Mouse (Mus musculus): ENCODE measurements around the gene Wdr4. TPM values are rescaled to one million over a fixed set of nuclear protein-coding genes. Genes with fewer than 3 reads are reported as not detected.
"Not testable (repeated sequence)": the region's sequence is repeated elsewhere in the genome, so short reads cannot be mapped to it uniquely, and the experiment has no call there.

The Wdr4 gene
- total and polyA plus RNA-seq, 2 experiments = 12.9 to 27.8 TPM

DNA sequence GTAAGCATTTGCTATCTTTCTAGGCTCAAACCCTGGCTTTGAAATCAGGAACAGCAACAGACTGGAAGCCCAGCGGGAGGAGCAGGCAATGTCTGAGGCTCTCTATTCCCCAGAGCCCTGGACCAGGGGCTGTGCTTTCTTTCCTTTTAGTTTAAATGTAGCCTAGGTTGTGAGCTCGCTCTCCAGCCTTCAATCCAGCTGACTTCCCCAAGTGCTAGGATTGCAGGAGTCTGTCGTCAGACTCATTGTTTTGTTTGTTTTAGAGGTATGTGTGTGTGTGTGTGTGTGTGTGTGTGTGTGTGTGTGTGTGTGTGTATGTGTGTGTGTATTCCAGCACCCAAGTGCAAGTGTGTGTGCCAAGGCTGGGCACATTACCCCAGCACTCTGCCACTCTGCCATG is 20.3 kb upstream of the Wdr4 start:
- TF ChIP-seq POLR2A (IDR thresholded peaks at IDR 0.05; ENCODE audit: extremely low read depth, insufficient read depth, low read length) (no peak), CTCF (IDR thresholded peaks at IDR 0.05; ENCODE audit: low read depth, low read length) (no peak)
- no peaks in the 10 kb centered on the region for H3K79me2 ChIP-seq (ENCODE audit: control insufficient read depth, insufficient read depth, low read length)
- H3K4me1 ChIP-seq (ENCODE audit: control insufficient read depth, insufficient read depth, low read length) = peaks cover 3% of the 10 kb centered on the region; the same call in 1 of the 2 replicates
- DNase-seq (ENCODE audit: extremely low read depth, low read depth, low spot score) = no peak
- H3K36me3 ChIP-seq (ENCODE audit: control insufficient read depth, insufficient read depth, low read length) = no peaks in the 10 kb centered on the region
- no peak overlapping the region for H3K9ac ChIP-seq (ENCODE audit: low read depth, low read length)
- H3K4me3 ChIP-seq (ENCODE audit: insufficient read depth, low read depth, low read length) = no peak overlapping the region
- H3K27ac ChIP-seq (replicated peaks; ENCODE audit: insufficient read depth, low read depth, low read length) = no peak overlapping the region
- 67% methylated on average over 3 of the region's 3 CpGs for WGBS
- H3K27me3 ChIP-seq (ENCODE audit: control insufficient read depth, insufficient read depth, low read length) = no peaks in the 10 kb centered on the region

DNA sequence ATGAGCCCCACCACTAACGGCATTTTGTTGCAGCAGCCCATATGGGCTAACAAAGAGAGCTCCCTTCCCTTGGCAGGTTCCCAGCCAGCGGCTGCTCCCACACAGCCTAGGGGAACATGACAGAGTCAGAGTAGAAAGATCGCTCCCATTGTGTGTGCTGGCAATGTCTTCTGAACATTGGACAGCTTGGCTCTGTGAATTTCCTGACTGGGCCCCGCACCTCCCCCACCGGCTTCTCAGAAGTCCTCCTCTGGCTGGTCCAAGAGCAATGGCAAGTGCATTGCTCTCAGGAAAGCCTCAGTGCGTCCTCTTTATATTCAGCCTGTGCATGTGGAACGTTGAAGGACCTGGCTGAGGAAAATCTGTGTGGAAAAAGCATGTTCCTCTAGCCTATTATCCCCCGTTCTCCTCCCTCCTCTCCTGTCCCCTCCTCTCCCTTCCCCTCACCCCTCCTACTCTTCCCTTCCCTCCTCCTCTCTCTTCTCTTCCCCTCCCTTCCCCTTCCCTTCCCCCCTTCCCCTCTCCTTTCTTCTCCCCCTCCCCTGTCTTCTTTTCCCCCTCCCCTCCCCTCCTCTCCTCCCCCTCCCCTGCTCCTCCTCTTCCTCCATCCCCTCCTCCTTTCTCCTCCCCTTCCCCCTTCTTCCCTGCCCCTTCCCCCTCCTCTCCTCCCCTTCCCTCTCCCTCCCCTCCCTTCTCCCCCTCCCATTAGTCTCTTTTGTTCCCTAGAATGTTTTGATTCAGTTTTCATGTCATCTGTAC is 16.3 kb upstream of the Wdr4 start:
- no peak overlapping the region for H3K9ac ChIP-seq (ENCODE audit: low read depth, low read length)
- no peaks in the 10 kb centered on the region for H3K27me3 ChIP-seq (ENCODE audit: control insufficient read depth, insufficient read depth, low read length)
- H3K4me3 ChIP-seq (ENCODE audit: insufficient read depth, low read depth, low read length) = no peak overlapping the region
- TF ChIP-seq POLR2A (IDR thresholded peaks at IDR 0.05; ENCODE audit: extremely low read depth, insufficient read depth, low read length) (no peak), CTCF (IDR thresholded peaks at IDR 0.05; ENCODE audit: low read depth, low read length) (no peak)
- H3K36me3 ChIP-seq (ENCODE audit: control insufficient read depth, insufficient read depth, low read length) = peaks cover 7% of the 10 kb centered on the region
- H3K4me1 ChIP-seq (ENCODE audit: control insufficient read depth, insufficient read depth, low read length) = peaks cover 3% of the 10 kb centered on the region; the same call in 1 of the 2 replicates
- H3K79me2 ChIP-seq (ENCODE audit: control insufficient read depth, insufficient read depth, low read length) = no peaks in the 10 kb centered on the region
- 36% methylated on average over 8 of the region's 8 CpGs for WGBS
- DNase-seq (ENCODE audit: extremely low read depth, low read depth, low spot score) = peak; percentile 23
- H3K27ac ChIP-seq (replicated peaks; ENCODE audit: insufficient read depth, low read depth, low read length) = no peak overlapping the region

DNA sequence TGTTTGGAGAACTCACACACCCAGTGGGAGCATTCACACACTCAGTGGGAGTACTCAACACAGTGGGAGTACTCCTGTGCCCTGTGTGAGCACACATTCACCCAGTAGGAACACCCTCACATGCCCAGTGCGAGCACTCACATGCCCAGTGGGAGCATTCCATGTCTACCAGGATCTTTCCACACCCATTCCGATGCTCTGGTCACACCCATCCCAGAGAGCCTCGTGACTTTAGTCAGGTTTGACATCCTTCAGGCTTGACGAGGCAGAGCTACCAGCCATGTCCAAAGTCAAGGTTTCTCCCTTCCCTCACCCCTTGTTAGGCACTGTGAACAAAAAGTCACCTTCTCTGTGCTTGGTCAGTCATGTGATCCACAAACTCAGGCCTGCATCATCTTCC is 15.6 kb upstream of the Wdr4 start:
- Histone ChIP-seq H3K79me2 (ENCODE audit: control insufficient read depth, insufficient read depth, low read length) (no peaks in the 10 kb centered on the region), H3K9ac (ENCODE audit: low read depth, low read length) (no peak overlapping the region), H3K27ac (replicated peaks; ENCODE audit: insufficient read depth, low read depth, low read length) (no peak overlapping the region), H3K27me3 (ENCODE audit: control insufficient read depth, insufficient read depth, low read length) (no peaks in the 10 kb centered on the region), H3K4me1 (ENCODE audit: control insufficient read depth, insufficient read depth, low read length) (peaks cover 3% of the 10 kb centered on the region; the same call in 1 of the 2 replicates), H3K36me3 (ENCODE audit: control insufficient read depth, insufficient read depth, low read length) (peaks cover 13% of the 10 kb centered on the region), H3K4me3 (ENCODE audit: insufficient read depth, low read depth, low read length) (no peak overlapping the region)
- WGBS = 86% methylated on average over 4 of the region's 4 CpGs
- DNase-seq (ENCODE audit: extremely low read depth, low read depth, low spot score) = no peak
- TF ChIP-seq POLR2A (IDR thresholded peaks at IDR 0.05; ENCODE audit: extremely low read depth, insufficient read depth, low read length) = no peak
- no peak for TF ChIP-seq CTCF (IDR thresholded peaks at IDR 0.05; ENCODE audit: low read depth, low read length)

DNA sequence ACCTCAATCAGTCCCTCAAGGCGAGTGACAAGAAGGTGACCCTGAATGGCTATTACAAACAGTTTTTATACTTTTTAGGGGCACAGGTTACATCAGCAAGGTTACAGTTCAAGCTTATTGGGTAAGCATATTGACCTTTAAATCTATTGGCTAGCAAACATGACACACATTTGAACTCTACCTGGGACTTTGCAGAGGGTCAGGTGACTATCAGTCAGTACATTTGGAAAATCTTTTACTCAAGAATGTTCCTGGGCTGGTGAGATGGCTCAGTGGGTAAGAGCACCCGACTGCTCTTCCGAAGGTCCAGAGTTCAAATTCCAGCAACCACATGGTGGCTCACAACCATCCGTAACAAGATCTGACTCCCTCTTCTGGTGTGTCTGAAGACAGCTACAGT is 12.6 kb upstream of the Wdr4 start:
- not testable (repeated sequence) for H3K9ac ChIP-seq (ENCODE audit: low read depth, low read length); H3K27me3 ChIP-seq (ENCODE audit: control insufficient read depth, insufficient read depth, low read length); H3K4me1 ChIP-seq (ENCODE audit: control insufficient read depth, insufficient read depth, low read length); H3K79me2 ChIP-seq (ENCODE audit: control insufficient read depth, insufficient read depth, low read length); H3K27ac ChIP-seq (replicated peaks; ENCODE audit: insufficient read depth, low read depth, low read length); H3K4me3 ChIP-seq (ENCODE audit: insufficient read depth, low read depth, low read length)
- WGBS = 69% methylated on average over 4 of the region's 4 CpGs
- peak; percentile 25 for DNase-seq (ENCODE audit: extremely low read depth, low read depth, low spot score)
- peaks cover 25% of the 10 kb centered on the region for H3K36me3 ChIP-seq (ENCODE audit: control insufficient read depth, insufficient read depth, low read length)

DNA sequence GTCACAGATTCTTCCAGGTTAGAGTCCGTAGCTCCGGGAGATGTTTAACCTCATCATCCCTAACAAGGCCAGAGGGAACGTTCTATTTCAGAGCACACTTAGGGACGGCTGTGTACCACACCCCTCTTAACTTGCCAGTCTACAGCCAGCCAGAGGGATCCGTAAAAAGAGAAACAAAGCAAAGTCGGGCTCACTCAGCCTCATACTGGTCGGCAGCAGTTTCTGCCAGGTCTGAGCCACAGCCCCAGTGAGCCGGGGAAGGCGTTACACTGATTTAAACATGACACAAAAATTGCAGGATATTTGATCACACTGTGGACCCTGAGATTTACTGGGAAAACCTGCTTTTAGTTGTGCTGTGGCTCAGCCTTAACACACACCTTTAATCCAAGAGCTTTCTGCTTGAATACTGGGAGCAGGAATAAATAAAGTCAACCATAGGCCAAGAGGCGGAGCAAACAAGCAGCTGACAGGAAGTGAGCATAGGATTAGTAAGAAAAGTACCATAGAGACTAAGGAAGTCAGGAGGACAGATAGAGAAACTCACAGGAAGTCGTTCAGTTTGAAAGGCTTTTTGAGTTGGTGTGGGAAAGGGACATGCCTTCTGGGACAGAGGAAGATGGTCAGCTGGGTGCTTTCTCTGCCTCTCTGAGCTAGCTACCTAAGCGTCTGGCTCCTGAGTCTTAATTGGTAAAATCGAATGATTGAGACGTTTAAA is 11.8 kb upstream of the Wdr4 start:
- 93% methylated on average over 14 of the region's 14 CpGs for WGBS
- no peaks in the 10 kb centered on the region for H3K79me2 ChIP-seq (ENCODE audit: control insufficient read depth, insufficient read depth, low read length)
- no peak for DNase-seq (ENCODE audit: extremely low read depth, low read depth, low spot score)
- peaks cover 31% of the 10 kb centered on the region for H3K36me3 ChIP-seq (ENCODE audit: control insufficient read depth, insufficient read depth, low read length)
- no peak for TF ChIP-seq CTCF (IDR thresholded peaks at IDR 0.05; ENCODE audit: low read depth, low read length)
- no peaks in the 10 kb centered on the region for H3K27me3 ChIP-seq (ENCODE audit: control insufficient read depth, insufficient read depth, low read length)
- H3K4me3 ChIP-seq (ENCODE audit: insufficient read depth, low read depth, low read length) = no peak overlapping the region
- H3K27ac ChIP-seq (replicated peaks; ENCODE audit: insufficient read depth, low read depth, low read length) = no peak overlapping the region
- H3K9ac ChIP-seq (ENCODE audit: low read depth, low read length) = no peak overlapping the region
- H3K4me1 ChIP-seq (ENCODE audit: control insufficient read depth, insufficient read depth, low read length) = peaks cover 3% of the 10 kb centered on the region; the same call in 1 of the 2 replicates

DNA sequence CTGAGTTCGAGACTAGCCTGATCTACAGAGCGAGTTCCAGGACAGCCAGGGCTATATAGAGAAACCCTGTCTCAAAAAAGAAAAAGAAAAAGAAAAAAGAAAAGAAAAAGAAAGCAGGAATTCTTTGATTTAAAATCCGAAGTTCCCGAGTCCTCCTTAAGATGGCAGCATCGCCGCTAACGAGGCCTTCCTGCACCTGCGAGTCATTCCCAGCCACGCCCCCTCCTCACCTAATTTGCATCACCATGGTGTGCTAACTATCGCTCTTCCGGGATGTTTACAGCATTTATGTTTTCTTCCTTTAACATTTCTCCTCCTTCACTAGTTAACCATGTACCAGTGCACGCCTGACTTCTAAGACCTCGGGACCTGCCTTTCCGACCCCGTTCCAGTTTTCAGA is 9.5 kb upstream of the Wdr4 start:
- TF ChIP-seq CTCF (IDR thresholded peaks at IDR 0.05; ENCODE audit: low read depth, low read length) (peak; percentile 37; the same call in 1 of the 2 replicates), POLR2A (IDR thresholded peaks at IDR 0.05; ENCODE audit: extremely low read depth, insufficient read depth, low read length) (no peak)
- 71% methylated on average over 15 of the region's 15 CpGs for WGBS
- no peak for DNase-seq (ENCODE audit: extremely low read depth, low read depth, low spot score)

More for the DNA sequence above, 9.5 kb upstream of the Wdr4 start:
- Histone ChIP-seq H3K4me3 (ENCODE audit: insufficient read depth, low read depth, low read length) (no peak overlapping the region), H3K9ac (ENCODE audit: low read depth, low read length) (no peak overlapping the region), H3K36me3 (ENCODE audit: control insufficient read depth, insufficient read depth, low read length) (peaks cover 31% of the 10 kb centered on the region), H3K27me3 (ENCODE audit: control insufficient read depth, insufficient read depth, low read length) (no peaks in the 10 kb centered on the region), H3K4me1 (ENCODE audit: control insufficient read depth, insufficient read depth, low read length) (no peaks in the 10 kb centered on the region), H3K79me2 (ENCODE audit: control insufficient read depth, insufficient read depth, low read length) (no peaks in the 10 kb centered on the region; the same call in 1 of the 2 replicates), H3K27ac (replicated peaks; ENCODE audit: insufficient read depth, low read depth, low read length) (no peak overlapping the region)
